In the genomic region with DNA sequence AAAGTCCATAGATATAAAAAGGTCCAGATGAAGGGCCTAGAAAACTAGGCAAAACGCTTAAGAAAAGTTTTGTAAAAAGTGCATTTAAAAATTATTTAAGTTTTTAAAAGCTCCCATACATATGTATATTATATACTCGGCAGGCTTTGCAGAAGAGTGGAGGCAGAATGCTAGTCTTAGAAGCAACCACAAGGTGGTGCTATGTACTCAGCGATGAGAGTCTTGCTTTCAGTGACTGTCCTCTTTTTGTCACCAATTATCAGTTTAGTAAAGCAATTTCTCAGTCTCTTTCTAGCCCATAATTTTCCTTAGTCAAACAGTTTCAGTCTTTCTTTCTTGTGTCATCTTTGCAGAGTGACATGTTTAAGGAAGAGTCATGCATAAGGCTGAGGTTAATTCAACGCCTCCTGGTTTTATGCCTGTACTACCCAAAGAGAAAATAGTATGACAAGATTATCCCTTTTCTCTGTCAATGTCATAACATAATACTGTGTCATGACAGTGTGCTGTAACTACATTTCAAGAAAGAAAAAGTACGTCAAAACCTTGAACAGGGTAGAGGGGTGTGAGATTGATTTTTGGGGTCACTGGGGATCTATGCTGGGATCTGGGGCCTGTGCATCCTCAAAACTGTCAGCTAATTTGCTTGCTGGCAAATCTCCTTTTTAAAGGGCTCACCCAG, we compare ENCODE assay signal across 8 mouse cellular contexts. TPM values are rescaled to one million over a fixed set of nuclear protein-coding genes. Genes with fewer than 3 reads are reported as not detected.
DNase-seq lines count a peak whose midpoint lies in the region; ATAC-seq and TF ChIP-seq lines count a peak whose summit lies in the region.

No protein-coding gene starts in this region.

- H3K4me1 ChIP-seq in hindbrain, embryonic 11.5 days (replicated peaks; ENCODE audit: control insufficient read depth, insufficient read depth, low read length), result no peaks in the 10 kb centered on the region
- H3K4me1 ChIP-seq in hindbrain, embryonic 10.5 days (replicated peaks), result no peaks in the 10 kb centered on the region
- no peaks in the 10 kb centered on the region for H3K4me1 ChIP-seq in hindbrain, embryonic 14.5 days (replicated peaks; ENCODE audit: control insufficient read depth, insufficient read depth, low read length)
- H3K4me1 ChIP-seq in midbrain, postnatal 0 days (ENCODE audit: insufficient read depth, low read length), result no peaks in the 10 kb centered on the region

- no peak overlapping the region for H3K4me2 ChIP-seq in hindbrain, embryonic 11.5 days (replicated peaks; ENCODE audit: low read depth, low read length)
- no peak overlapping the region for H3K4me2 ChIP-seq in hindbrain, embryonic 14.5 days (replicated peaks)
- H3K4me2 ChIP-seq in midbrain, postnatal 0 days (ENCODE audit: low read depth, low read length, poor library complexity, severe bottlenecking), result no peak overlapping the region

- no peaks in the 10 kb centered on the region for H3K27me3 ChIP-seq in hindbrain, embryonic 11.5 days (ENCODE audit: control insufficient read depth, insufficient read depth, low read length)
- H3K27me3 ChIP-seq in hindbrain, embryonic 10.5 days (ENCODE audit: insufficient read depth, poor library complexity, severe bottlenecking), result no peaks in the 10 kb centered on the region
- no peaks in the 10 kb centered on the region for H3K27me3 ChIP-seq in hindbrain, embryonic 14.5 days (ENCODE audit: control insufficient read depth, insufficient read depth, low read length)
- H3K27me3 ChIP-seq in midbrain, postnatal 0 days (ENCODE audit: insufficient read depth, low read length), result no peaks in the 10 kb centered on the region

- WGBS in hindbrain, embryonic 11.5 days, result 29% methylated on average over 5 of the region's 5 CpGs
- 31% methylated on average over 5 of the region's 5 CpGs for WGBS in hindbrain, embryonic 10.5 days
- WGBS in hindbrain, embryonic 14.5 days, result 31% methylated on average over 5 of the region's 5 CpGs
- 24% methylated on average over 5 of the region's 5 CpGs for WGBS in midbrain, postnatal 0 days

- H3K9me3 ChIP-seq in hindbrain, embryonic 11.5 days (ENCODE audit: control insufficient read depth, low read length), result no peaks in the 10 kb centered on the region
- no peaks in the 10 kb centered on the region for H3K9me3 ChIP-seq in hindbrain, embryonic 10.5 days
- no peaks in the 10 kb centered on the region for H3K9me3 ChIP-seq in hindbrain, embryonic 14.5 days (ENCODE audit: control insufficient read depth, low read length)
- H3K9me3 ChIP-seq in midbrain, postnatal 0 days (ENCODE audit: low read length), result no peaks in the 10 kb centered on the region

- peak; percentile 92 for TF ChIP-seq CTCF in midbrain, postnatal 0 days (IDR thresholded peaks at IDR 0.05)

- peak; percentile 77 for DNase-seq in hindbrain, embryonic 11.5 days (ENCODE audit: low spot score)
- no peak for DNase-seq in hindbrain, embryonic 10.5 days (ENCODE audit: low spot score)
- peak; percentile 81 for DNase-seq in MN1 (ENCODE audit: low spot score)
- DNase-seq in hindbrain, embryonic 14.5 days (ENCODE audit: low spot score), result peak; percentile 86
- DNase-seq in left cerebral cortex, postnatal 14 days (ENCODE audit: low spot score in 2 of 2), result peak; percentile 69 to 75
- DNase-seq in midbrain, postnatal 0 days (ENCODE audit: low spot score), result peak; percentile 91
- DNase-seq in urinary bladder, postnatal 10 days (ENCODE audit: low spot score), result no peak

- intact Hi-C loops in left cerebral cortex, postnatal 14 days (cut with DNase I), result loop anchor here (1.0 kb wide), 2 partner anchors 123 to 438 kb away; no protein-coding TSS in a partner anchor

- H3K4me3 ChIP-seq in hindbrain, embryonic 11.5 days (ENCODE audit: low read depth, low read length), result no peak overlapping the region
- H3K4me3 ChIP-seq in hindbrain, embryonic 10.5 days, result no peak overlapping the region
- no peak overlapping the region for H3K4me3 ChIP-seq in hindbrain, embryonic 14.5 days (replicated peaks; ENCODE audit: low read length)
- no peak overlapping the region for H3K4me3 ChIP-seq in midbrain, postnatal 0 days (ENCODE audit: low read depth, low read length)

- no peaks in the 10 kb centered on the region for H3K36me3 ChIP-seq in hindbrain, embryonic 11.5 days (ENCODE audit: control insufficient read depth, insufficient read depth, low read length)
- no peaks in the 10 kb centered on the region for H3K36me3 ChIP-seq in hindbrain, embryonic 10.5 days
- no peaks in the 10 kb centered on the region for H3K36me3 ChIP-seq in hindbrain, embryonic 14.5 days (replicated peaks; ENCODE audit: control insufficient read depth, insufficient read depth)
- H3K36me3 ChIP-seq in midbrain, postnatal 0 days (ENCODE audit: insufficient read depth, low read length), result no peaks in the 10 kb centered on the region

- no peak overlapping the region for H3K27ac ChIP-seq in hindbrain, embryonic 11.5 days (ENCODE audit: low read depth, low read length)
- no peak overlapping the region for H3K27ac ChIP-seq in hindbrain, embryonic 10.5 days
- no peak overlapping the region for H3K27ac ChIP-seq in hindbrain, embryonic 14.5 days
- no peak overlapping the region for H3K27ac ChIP-seq in midbrain, postnatal 0 days (ENCODE audit: low read depth, low read length)

- no peak overlapping the region for H3K9ac ChIP-seq in hindbrain, embryonic 11.5 days (ENCODE audit: low read depth, low read length)
- no peak overlapping the region for H3K9ac ChIP-seq in hindbrain, embryonic 14.5 days
- no peak overlapping the region for H3K9ac ChIP-seq in midbrain, postnatal 0 days (replicated peaks; ENCODE audit: low read length, poor library complexity, severe bottlenecking)

- ATAC-seq in hindbrain, embryonic 11.5 days (ENCODE audit: low FRiP score), result peak; percentile 78
- peak; percentile 94 for ATAC-seq in common myeloid progenitor, adult 5-6 weeks (replicated peaks; ENCODE audit: low read depth, poor library complexity, severe bottlenecking)
- ATAC-seq in hindbrain, embryonic 14.5 days (ENCODE audit: low FRiP score), result peak; percentile 82
- ATAC-seq in midbrain, postnatal 0 days (ENCODE audit: low FRiP score), result peak; percentile 71; the same call in 1 of the 2 replicates

RNA-seq across cellular contexts. Expression of a gene that starts 12.7 kb away (rescaled TPM):
- polyA plus RNA-seq in hindbrain, embryonic 11.5 days (2014; fragmentation: Nextera tagmentation; extraction: Ambion mirVana), result 36.6 and 37.3 TPM in 2 replicates
- polyA plus RNA-seq in hindbrain, embryonic 10.5 days (2016; fragmentation: Nextera tagmentation; extraction: Ambion mirVana), result 38.9 and 41.7 TPM in 2 replicates
- total RNA-seq in common myeloid progenitor, adult 5-6 weeks (2017), result 0.14 and 0.29 TPM in 2 replicates
- 29.2 and 35.2 TPM in 2 replicates for polyA plus RNA-seq in hindbrain, embryonic 14.5 days (2014; fragmentation: Nextera tagmentation; extraction: Ambion mirVana)
- 10 to 100 TPM; 10.5 to 12.5 TPM for total RNA-seq in left cerebral cortex, postnatal 14 days (2021)
- total RNA-seq in midbrain, postnatal 0 days (2014; rRNA removed), result 17.4 and 22.4 TPM in 2 replicates
- 19.3 and 21.3 TPM in 2 replicates for polyA plus RNA-seq in midbrain, postnatal 0 days (2015; fragmentation: Nextera tagmentation; extraction: Ambion mirVana)

Comparison
In these comparisons a context has a peak if more than half of its experiments do, and no peak if none do; other contexts are left out.
1. DNase-seq: peak in hindbrain, embryonic 11.5 days (single experiment), MN1 (single experiment), hindbrain, embryonic 14.5 days (single experiment), left cerebral cortex, postnatal 14 days (2 of 2) and midbrain, postnatal 0 days (single experiment); none in hindbrain, embryonic 10.5 days (single experiment) and urinary bladder, postnatal 10 days (single experiment).
2. Peak in every context shown above with its lines, with median percentiles within 50 percentile points of each other: ATAC-seq.